Mouse (Mus musculus) bone marrow macrophage, adult 2 months (primary cell): ENCODE measurements around the gene Map1b. TPM values are rescaled to one million over a fixed set of nuclear protein-coding genes. Genes with fewer than 3 reads are reported as not detected.

Source experiments
- H3K27ac ChIP-seq: 2 replicates; pipeline ENCODE4 v1.5.1; 2012; ENCODE audit warnings: low read depth, low read length; ENCODE audit not compliant: insufficient read depth
- H3K4me1 ChIP-seq: 2 replicates; pipeline ENCODE4 v1.6.1; 2012; ENCODE audit warnings: low read length; ENCODE audit not compliant: control insufficient read depth, insufficient read depth
- H3K4me3 ChIP-seq: 2 replicates; pipeline ENCODE4 v1.5.1; 2012; ENCODE audit warnings: mild to moderate bottlenecking, low read length, moderate library complexity; ENCODE audit not compliant: insufficient read depth
- CTCF ChIP-seq: IDR thresholded peaks from 2 replicates; pipeline ENCODE4 v1.5.1; 2012; ENCODE audit warnings: low read depth, mild to moderate bottlenecking, low read length, moderate library complexity
- POLR2A ChIP-seq: IDR thresholded peaks from 2 replicates; pipeline ENCODE4 v1.6.1; 2012; ENCODE audit warnings: mild to moderate bottlenecking, low read depth, low read length, borderline replicate concordance
- polyA plus RNA-seq: library from polyadenylated mRNA; stranded (reverse); fragments of >200 nt; gene quantifications from 2 replicates; pipeline ENCODE4 v1.2.4, GENCODE M21; 2012; ENCODE audit not compliant: missing spikeins, insufficient read depth, insufficient read length

The Map1b gene
- polyA plus RNA-seq, 1 experiment: 0.25 TPM

- H3K27ac ChIP-seq: no peak overlapping the region
- TF ChIP-seq CTCF (no peak), POLR2A (no peak)
- no peak overlapping the region for H3K4me3 ChIP-seq
- no peaks in the 10 kb centered on the region for H3K4me1 ChIP-seq
These were observed 38.1 kb upstream of the Map1b start for GRCm38 (mm10) chr13:99554466-99554865.

- Histone ChIP-seq H3K4me1 (no peaks in the 10 kb centered on the region), H3K4me3 (no peak overlapping the region), H3K27ac (no peak overlapping the region)
- TF ChIP-seq CTCF: no peak
- TF ChIP-seq POLR2A: no peak
These were observed 36.0 kb upstream of the Map1b start for GRCm38 (mm10) chr13:99552381-99552780.

- Histone ChIP-seq H3K4me3 (no peak overlapping the region), H3K27ac (no peak overlapping the region), H3K4me1 (no peaks in the 10 kb centered on the region)
- TF ChIP-seq CTCF: no peak
- TF ChIP-seq POLR2A: no peak
These were observed 34.5 kb upstream of the Map1b start for GRCm38 (mm10) chr13:99550679-99551369.

GRCm38 (mm10) chr13:99550060-99550459 is 33.7 kb upstream of the Map1b start:
- Histone ChIP-seq H3K27ac (no peak overlapping the region), H3K4me3 (no peak overlapping the region), H3K4me1 (no peaks in the 10 kb centered on the region)
- TF ChIP-seq POLR2A (no peak), CTCF (no peak)

GRCm38 (mm10) chr13:99549584-99549983 is 33.2 kb upstream of the Map1b start:
- H3K4me1 ChIP-seq: no peaks in the 10 kb centered on the region
- TF ChIP-seq POLR2A: no peak
- TF ChIP-seq CTCF: no peak
- H3K4me3 ChIP-seq: no peak overlapping the region
- H3K27ac ChIP-seq: no peak overlapping the region

GRCm38 (mm10) chr13:99546832-99547231 is 30.5 kb upstream of the Map1b start:
- no peaks in the 10 kb centered on the region for H3K4me1 ChIP-seq
- no peak overlapping the region for H3K27ac ChIP-seq
- TF ChIP-seq POLR2A (no peak), CTCF (no peak)
- H3K4me3 ChIP-seq: no peak overlapping the region

- Histone ChIP-seq H3K4me1 (no peaks in the 10 kb centered on the region), H3K27ac (no peak overlapping the region), H3K4me3 (no peak overlapping the region)
- TF ChIP-seq CTCF (no peak), POLR2A (no peak)
These were observed 28.9 kb upstream of the Map1b start for GRCm38 (mm10) chr13:99545201-99545600.

GRCm38 (mm10) chr13:99541429-99542267 is 25.3 kb upstream of the Map1b start:
- Histone ChIP-seq H3K4me1 (no peaks in the 10 kb centered on the region), H3K27ac (no peak overlapping the region), H3K4me3 (no peak overlapping the region)
- no peak for TF ChIP-seq POLR2A

- TF ChIP-seq POLR2A (no peak), CTCF (no peak)
- no peak overlapping the region for H3K27ac ChIP-seq
These were observed 22.9 kb upstream of the Map1b start for GRCm38 (mm10) chr13:99539288-99539687.

GRCm38 (mm10) chr13:99538851-99539250 is 22.5 kb upstream of the Map1b start:
- no peaks in the 10 kb centered on the region for H3K4me1 ChIP-seq
- no peak for TF ChIP-seq CTCF
- TF ChIP-seq POLR2A: no peak
- no peak overlapping the region for H3K4me3 ChIP-seq
- H3K27ac ChIP-seq: no peak overlapping the region

More at GRCm38 (mm10) chr13:99539288-99539687, 22.9 kb upstream of the Map1b start:
- H3K4me1 ChIP-seq: no peaks in the 10 kb centered on the region
- H3K4me3 ChIP-seq: no peak overlapping the region
